Mouse (Mus musculus) stomach, postnatal 0 days (tissue): ENCODE results near the gene Cdk18. TPM values are rescaled to one million over a fixed set of nuclear protein-coding genes. Genes with fewer than 3 reads are reported as not detected.

Source experiments
- ATAC-seq: fragments of 200-750 bp; cut with Nextera tagmentation; 2 replicates; pipeline ENCODE4 v1.8.0; 2017; ENCODE audit not compliant: low FRiP score, low TSS enrichment
- DNase-seq: peaks from one replicate; pipeline ENCODE4 v3.0.0-alpha.2; 2016; ENCODE audit warnings: low spot score
- H3K27ac ChIP-seq: fragments of 300-500 bp; sonication (generic); replicated peaks from 2 replicates; pipeline ENCODE4 v1.5.1; 2014; ENCODE audit warnings: mild to moderate bottlenecking, control low read depth
- H3K27me3 ChIP-seq: fragments of 300-500 bp; sonication (generic); 2 replicates; pipeline ENCODE4 v1.6.1; 2014; ENCODE audit warnings: low read length; ENCODE audit not compliant: control insufficient read depth, insufficient read depth
- H3K36me3 ChIP-seq: fragments of 300-500 bp; sonication (generic); 2 replicates; pipeline ENCODE4 v1.6.1; 2014; ENCODE audit warnings: low read length, mixed read lengths; ENCODE audit not compliant: control insufficient read depth, insufficient read depth
- H3K4me1 ChIP-seq: fragments of 300-500 bp; sonication (generic); replicated peaks from 2 replicates; pipeline ENCODE4 v1.6.1; 2014; ENCODE audit warnings: antibody characterized with exemption; ENCODE audit not compliant: control insufficient read depth, insufficient read depth
- H3K4me2 ChIP-seq: fragments of 300-500 bp; sonication (generic); replicated peaks from 2 replicates; pipeline ENCODE4 v1.6.1; 2014; ENCODE audit warnings: low read depth, mild to moderate bottlenecking, control low read depth, moderate library complexity
- H3K4me3 ChIP-seq: fragments of 300-500 bp; sonication (generic); 2 replicates; pipeline ENCODE4 v1.5.1; 2014; ENCODE audit warnings: low read depth, low read length, control low read depth
- H3K9ac ChIP-seq: fragments of 300-500 bp; sonication (generic); 2 replicates; pipeline ENCODE4 v1.6.1; 2014; ENCODE audit warnings: mild to moderate bottlenecking, low read length, control low read depth, mixed read lengths
- H3K9me3 ChIP-seq: fragments of 300-500 bp; sonication (generic); 2 replicates; pipeline ENCODE4 v1.6.1; 2016; ENCODE audit warnings: low read length; ENCODE audit not compliant: control insufficient read depth
- CTCF ChIP-seq: IDR thresholded peaks from 2 replicates; pipeline ENCODE4 v1.5.1; 2016; ENCODE audit warnings: antibody characterized with exemption, low read depth, mild to moderate bottlenecking, moderate library complexity
- EP300 ChIP-seq: optimal IDR thresholded peaks from 2 replicates; pipeline ENCODE3; 2016; ENCODE audit warnings: antibody characterized with exemption
- WGBS: fragments of 180-500 bp; shearing (Covaris S2); extraction: QIAGEN DNeasy Blood & Tissue Kit; methylation state at CpG from one replicate; pipeline ENCODE4 v1.1.7; 2014; 5-methylcytosine and 5-hydroxymethylcytosine counted together
- polyA plus RNA-seq: library from polyadenylated mRNA; unstranded; fragments of >200 nt; fragmentation: Nextera tagmentation; extraction: Ambion mirVana; gene quantifications from 2 replicates; pipeline ENCODE4 v1.2.1, GENCODE M21; 2015

Gene Cdk18
- polyA plus RNA-seq, 1 experiment from 2014 or later = 9.7 TPM

- Histone ChIP-seq H3K9ac (no peak overlapping the region), H3K4me1 (0 out of 2 replicates have a peak, but pooled peaks cover 7% of the 10 kb centered on the region), H3K4me3 (no peak overlapping the region), H3K4me2 (no peak overlapping the region), H3K9me3 (no peaks in the 10 kb centered on the region), H3K27me3 (no peaks in the 10 kb centered on the region), H3K27ac (no peak overlapping the region), H3K36me3 (no peaks in the 10 kb centered on the region)
- WGBS = 50% methylated on average over 2 of the region's 2 CpGs
- ATAC-seq = no peak
- no peak for DNase-seq
- TF ChIP-seq EP300 (no peak), CTCF (no peak)
Measured at GRCm38 (mm10) chr1:132141166-132141565, 1.7 kb upstream of the Cdk18 start.

GRCm38 (mm10) chr1:132140574-132140973, 1.1 kb upstream of the Cdk18 start:
- H3K4me1 ChIP-seq = 0 out of 2 replicates have a peak, but pooled peaks cover 7% of the 10 kb centered on the region
- no peaks in the 10 kb centered on the region for H3K36me3 ChIP-seq
- TF ChIP-seq CTCF = no peak
- no peak for TF ChIP-seq EP300
- WGBS = 21% methylated on average over 4 of the region's 4 CpGs
- DNase-seq (no peak), ATAC-seq (no peak)
- 0 out of 2 replicates have a peak overlapping the region, but pooled peaks have one; percentile 2 for H3K27ac ChIP-seq
- no peak overlapping the region for H3K4me2 ChIP-seq
- no peaks in the 10 kb centered on the region for H3K9me3 ChIP-seq
- no peak overlapping the region for H3K9ac ChIP-seq
- H3K4me3 ChIP-seq = no peak overlapping the region
- no peaks in the 10 kb centered on the region for H3K27me3 ChIP-seq

- H3K4me2 ChIP-seq = no peak overlapping the region; the same call in 1 of the 2 replicates
- WGBS = 45% methylated on average over 10 of the region's 10 CpGs
Measured at GRCm38 (mm10) chr1:132140171-132140570, 687 bp upstream of the Cdk18 start.

GRCm38 (mm10) chr1:132138576-132139415, 688 bp downstream of the Cdk18 start:
- peak overlapping the region; percentile 99 for H3K4me2 ChIP-seq
- H3K4me1 ChIP-seq = 0 out of 2 replicates have a peak, but pooled peaks cover 7% of the 10 kb centered on the region
- TF ChIP-seq CTCF = no peak
- no peak for TF ChIP-seq EP300
- H3K27me3 ChIP-seq = no peaks in the 10 kb centered on the region
- no peaks in the 10 kb centered on the region for H3K36me3 ChIP-seq
- H3K27ac ChIP-seq = peak overlapping the region; percentile 76
- no peak for DNase-seq
- no peaks in the 10 kb centered on the region for H3K9me3 ChIP-seq
- H3K9ac ChIP-seq = peak overlapping the region; percentile 72
- WGBS = 11% methylated on average over 34 of the region's 35 CpGs
- H3K4me3 ChIP-seq = peak overlapping the region; percentile 61
- ATAC-seq = peak; percentile 9; the same call in 1 of the 2 replicates

More at GRCm38 (mm10) chr1:132140171-132140570, 687 bp upstream of the Cdk18 start:
- no peaks in the 10 kb centered on the region for H3K9me3 ChIP-seq
- H3K4me3 ChIP-seq = no peak overlapping the region
- no peak for TF ChIP-seq EP300
- peak; percentile 69 for TF ChIP-seq CTCF
- H3K4me1 ChIP-seq = 0 out of 2 replicates have a peak, but pooled peaks cover 7% of the 10 kb centered on the region
- H3K27ac ChIP-seq = 0 out of 2 replicates have a peak overlapping the region, but pooled peaks have one; percentile 13
- DNase-seq (peak; percentile 67), ATAC-seq (no peak)
- no peak overlapping the region for H3K9ac ChIP-seq
- H3K27me3 ChIP-seq = no peaks in the 10 kb centered on the region
- no peaks in the 10 kb centered on the region for H3K36me3 ChIP-seq

DNA sequence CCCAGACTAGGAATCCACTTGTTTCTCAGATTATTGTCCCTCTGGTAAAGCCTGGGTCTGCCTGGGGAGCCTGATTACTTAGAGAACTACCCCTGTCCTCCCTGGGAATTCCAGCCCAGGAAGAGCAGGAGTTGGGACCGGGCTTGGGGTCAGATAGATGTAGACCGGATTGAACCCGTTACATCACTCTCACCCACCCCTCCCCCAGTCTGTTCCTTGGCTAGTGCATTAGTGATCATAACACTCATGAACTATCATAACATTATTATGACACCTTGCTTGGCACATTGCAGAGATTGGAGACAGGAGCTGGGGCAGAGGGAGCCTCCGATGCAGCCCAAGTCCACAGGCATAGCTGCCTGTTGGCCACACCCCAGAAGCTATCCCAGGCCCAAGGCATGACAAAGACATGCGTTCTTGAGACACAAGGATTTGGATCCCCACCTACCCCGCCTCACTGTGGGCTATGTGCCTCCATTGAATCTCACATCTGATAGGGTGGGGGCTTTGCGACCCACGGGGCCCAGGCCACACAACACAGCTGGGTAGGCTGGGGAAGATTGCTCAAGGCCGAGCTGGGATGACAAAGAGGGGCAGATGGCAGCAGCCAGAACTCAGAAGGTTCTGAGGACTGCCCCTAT, 1.4 kb downstream of the Cdk18 start:
- Histone ChIP-seq H3K4me3 (peak overlapping the region; percentile 61), H3K27ac (no peak overlapping the region), H3K4me2 (peak overlapping the region; percentile 99), H3K4me1 (peaks cover 10% of the 10 kb centered on the region; the same call in 1 of the 2 replicates), H3K9me3 (no peaks in the 10 kb centered on the region), H3K27me3 (no peaks in the 10 kb centered on the region), H3K36me3 (no peaks in the 10 kb centered on the region), H3K9ac (peak overlapping the region; percentile 72; the same call in 1 of the 2 replicates)
- 55% methylated on average over 9 of the region's 9 CpGs for WGBS
- DNase-seq (no peak), ATAC-seq (no peak)
- TF ChIP-seq CTCF = no peak
- TF ChIP-seq EP300 = no peak
